Mouse (Mus musculus) CD4-positive helper T cell, adult 2 months (primary cell): ENCODE data around the gene Il6st.

Experiments
- DNase-seq: peaks from one replicate; pipeline ENCODE4 v3.0.0-alpha.2; 2012; ENCODE audit warnings: low read depth, missing footprints, low spot score

The Il6st gene

GRCm38 (mm10) chr13:112442867-112443529 is 20.9 kb upstream of the Il6st start:
- peak; percentile 7 for DNase-seq

- peak; percentile 26 for DNase-seq
These were observed 16.7 kb upstream of the Il6st start for GRCm38 (mm10) chr13:112447108-112447665.

GRCm38 (mm10) chr13:112450210-112450609 is 13.7 kb upstream of the Il6st start:
- DNase-seq: peak; percentile 1

- no peak for DNase-seq
These were observed 6.5 kb upstream of the Il6st start for GRCm38 (mm10) chr13:112457366-112457765.

- DNase-seq: no peak
These were observed 5.9 kb upstream of the Il6st start for GRCm38 (mm10) chr13:112458016-112458415.

GRCm38 (mm10) chr13:112458435-112459018 is 5.3 kb upstream of the Il6st start:
- no peak for DNase-seq

- DNase-seq: no peak
These were observed 3.9 kb upstream of the Il6st start for GRCm38 (mm10) chr13:112459956-112460355.

GRCm38 (mm10) chr13:112462411-112462987 is 1.4 kb upstream of the Il6st start:
- no peak for DNase-seq

GRCm38 (mm10) chr13:112463337-112463802 is 500 bp upstream of the Il6st start:
- no peak for DNase-seq

GRCm38 (mm10) chr13:112464626-112465287 is 887 bp downstream of the Il6st start:
- no peak for DNase-seq

- peak; percentile 41 for DNase-seq
These were observed 1.7 kb downstream of the Il6st start for GRCm38 (mm10) chr13:112465585-112465984.

- DNase-seq: peak; percentile 24
These were observed 2.5 kb downstream of the Il6st start for GRCm38 (mm10) chr13:112466136-112466945.

- DNase-seq: peak; percentile 47
These were observed 3.0 kb downstream of the Il6st start for GRCm38 (mm10) chr13:112466946-112467255.

- DNase-seq: peak; percentile 32
These were observed 3.5 kb downstream of the Il6st start for GRCm38 (mm10) chr13:112467384-112467783.

- DNase-seq: no peak
These were observed 5.6 kb downstream of the Il6st start for GRCm38 (mm10) chr13:112469491-112469890.

GRCm38 (mm10) chr13:112471201-112471600 is 7.3 kb downstream of the Il6st start:
- DNase-seq: no peak

- peak; percentile 62 for DNase-seq
These were observed 8.6 kb downstream of the Il6st start for GRCm38 (mm10) chr13:112472401-112473023.

GRCm38 (mm10) chr13:112473757-112474755 is 10.2 kb downstream of the Il6st start:
- DNase-seq: peak; percentile 54

- no peak for DNase-seq
These were observed 15.2 kb downstream of the Il6st start for GRCm38 (mm10) chr13:112479032-112479431.

GRCm38 (mm10) chr13:112479926-112480325 is 16.1 kb downstream of the Il6st start:
- DNase-seq: no peak
